23 mouse cellular contexts compared by ENCODE assay signal in the genomic region with DNA sequence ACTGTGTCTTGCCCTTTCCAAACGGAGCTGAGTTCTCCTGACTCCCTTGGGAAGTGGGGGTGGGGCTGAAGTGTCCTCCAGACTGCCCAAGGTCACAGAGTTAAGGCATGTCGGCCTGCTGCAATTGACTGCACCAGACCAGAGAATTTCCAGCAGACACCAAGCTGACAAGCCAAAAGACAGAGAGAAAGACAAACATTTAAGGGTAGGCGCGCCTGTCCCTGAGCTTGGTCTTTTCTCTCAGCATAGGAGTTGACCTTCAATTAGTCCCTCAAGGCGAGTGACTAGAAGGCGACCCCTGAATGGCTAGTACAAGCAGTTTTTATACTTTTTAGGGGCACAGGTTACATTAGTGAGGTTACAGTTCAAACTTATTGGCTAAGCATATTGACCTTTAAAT. TPM values are rescaled to one million over a fixed set of nuclear protein-coding genes. Genes with fewer than 3 reads are reported as not detected.
DNase-seq lines count a peak whose midpoint lies in the region; ATAC-seq lines count a peak whose summit lies in the region.
"Had no signal": no experiment of that assay in that cellular context is flagged by ENCODE, and none has a peak within 500 bp of the region (broad histone marks: within the 10 kb centered on the region; RNA-seq: fewer than 3 reads in every experiment).

No protein-coding gene starts in this region.

- H3K4me1 ChIP-seq in intestine, embryonic 14.5 days (replicated peaks; ENCODE audit: control insufficient read depth, insufficient read depth, low read length), result no peaks in the 10 kb centered on the region
- H3K4me1 ChIP-seq in intestine, embryonic 15.5 days (replicated peaks), result no peaks in the 10 kb centered on the region
- H3K4me1 ChIP-seq: embryonic facial prominence, embryonic 12.5 days; embryonic facial prominence, embryonic 15.5 days; forebrain, embryonic 15.5 days; hindbrain, embryonic 12.5 days had no signal

- H3K9me3 ChIP-seq in intestine, embryonic 14.5 days (ENCODE audit: control insufficient read depth, low read length), result peaks cover 9% of the 10 kb centered on the region; the same call in 1 of the 2 replicates
- no peaks in the 10 kb centered on the region for H3K9me3 ChIP-seq in intestine, embryonic 15.5 days
- H3K9me3 ChIP-seq: embryonic facial prominence, embryonic 12.5 days; embryonic facial prominence, embryonic 15.5 days; forebrain, embryonic 12.5 days; forebrain, embryonic 15.5 days had no signal

- no peak overlapping the region for H3K9ac ChIP-seq in intestine, embryonic 14.5 days (ENCODE audit: low read length)
- H3K9ac ChIP-seq in intestine, embryonic 15.5 days, result no peak overlapping the region
- H3K9ac ChIP-seq: embryonic facial prominence, embryonic 12.5 days; embryonic facial prominence, embryonic 15.5 days; forebrain, embryonic 12.5 days; forebrain, embryonic 15.5 days; hindbrain, embryonic 12.5 days had no signal

- no peak overlapping the region for H3K4me3 ChIP-seq in intestine, embryonic 14.5 days (ENCODE audit: low read depth, low read length)
- H3K4me3 ChIP-seq in intestine, embryonic 15.5 days (replicated peaks), result no peak overlapping the region
- H3K4me3 ChIP-seq: embryonic facial prominence, embryonic 12.5 days; embryonic facial prominence, embryonic 15.5 days; erythroblast, embryonic 14.5 days; forebrain, embryonic 12.5 days; forebrain, embryonic 15.5 days; hindbrain, embryonic 12.5 days had no signal

- peak; percentile 25 for DNase-seq in intestine, embryonic 14.5 days (ENCODE audit: low spot score)
- DNase-seq in testis, postnatal 14 days (ENCODE audit: low spot score), result peak; percentile 1
- DNase-seq in testis, postnatal 10 days (ENCODE audit: low spot score), result no peak
- DNase-seq in ZHBTc4 (ENCODE audit: low read depth, low spot score), result peak; percentile 71
- DNase-seq: adrenal gland, adult 2 months; adrenal gland, postnatal 14 days; cerebellum, adult 11 months; cerebellum, adult 2 months; cerebellum, adult 9-11 months; cerebellum, postnatal 25 days; gastrocnemius, postnatal 10 days; gastrocnemius, postnatal 36 days had no signal

- H3K27me3 ChIP-seq in intestine, embryonic 14.5 days (replicated peaks; ENCODE audit: control insufficient read depth, insufficient read depth, low read length), result no peaks in the 10 kb centered on the region
- no peaks in the 10 kb centered on the region for H3K27me3 ChIP-seq in intestine, embryonic 15.5 days (replicated peaks)
- H3K27me3 ChIP-seq: embryonic facial prominence, embryonic 12.5 days; embryonic facial prominence, embryonic 15.5 days; forebrain, embryonic 12.5 days; forebrain, embryonic 15.5 days; hindbrain, embryonic 12.5 days had no signal

- H3K27ac ChIP-seq in intestine, embryonic 14.5 days (ENCODE audit: low read depth), result no peak overlapping the region
- H3K27ac ChIP-seq in intestine, embryonic 15.5 days, result no peak overlapping the region
- H3K27ac ChIP-seq: embryonic facial prominence, embryonic 12.5 days; embryonic facial prominence, embryonic 15.5 days; forebrain, embryonic 12.5 days; forebrain, embryonic 15.5 days; hindbrain, embryonic 12.5 days had no signal

- 84% methylated on average over 6 of the region's 6 CpGs for WGBS in intestine, embryonic 14.5 days
- WGBS in intestine, embryonic 15.5 days, result 82% methylated on average over 6 of the region's 6 CpGs

- no peak overlapping the region for H3K4me2 ChIP-seq in intestine, embryonic 14.5 days (ENCODE audit: low read length)
- no peak overlapping the region for H3K4me2 ChIP-seq in intestine, embryonic 15.5 days (replicated peaks)
- H3K4me2 ChIP-seq: embryonic facial prominence, embryonic 12.5 days; embryonic facial prominence, embryonic 15.5 days; forebrain, embryonic 12.5 days; forebrain, embryonic 15.5 days; hindbrain, embryonic 12.5 days had no signal

- no peak for ATAC-seq in intestine, embryonic 14.5 days (replicated peaks; ENCODE audit: low FRiP score, low TSS enrichment, low read depth)
- ATAC-seq in intestine, embryonic 15.5 days, result no peak
- ATAC-seq in frontal cortex, adult (ENCODE audit: low TSS enrichment), result no peak
- ATAC-seq: CD4-positive, CD25-positive, alpha-beta regulatory T cell, adult 4 months; forebrain, embryonic 15.5 days; hindbrain, embryonic 16.5 days; intestine, postnatal 0 days had no signal

- no peaks in the 10 kb centered on the region for H3K36me3 ChIP-seq in intestine, embryonic 14.5 days (ENCODE audit: control insufficient read depth, insufficient read depth, low read length)
- H3K36me3 ChIP-seq in intestine, embryonic 15.5 days, result no peaks in the 10 kb centered on the region
- H3K36me3 ChIP-seq: embryonic facial prominence, embryonic 12.5 days; embryonic facial prominence, embryonic 15.5 days; forebrain, embryonic 12.5 days; forebrain, embryonic 15.5 days; hindbrain, embryonic 12.5 days had no signal

RNA-seq across cellular contexts. Expression of a gene that starts 43.4 kb away (rescaled TPM):
- 21.1 and 25.6 TPM in 2 replicates for polyA plus RNA-seq in intestine, embryonic 14.5 days (2014; fragmentation: Nextera tagmentation; extraction: Ambion mirVana)
- 22.1 and 22.6 TPM in 2 replicates for polyA plus RNA-seq in intestine, embryonic 15.5 days (2015; fragmentation: Nextera tagmentation; extraction: Ambion mirVana)

RNA-seq across cellular contexts. Expression of a gene that starts 46.1 kb away (rescaled TPM):
- 33.4 and 39.4 TPM in 2 replicates for polyA plus RNA-seq in intestine, embryonic 14.5 days (2014; fragmentation: Nextera tagmentation; extraction: Ambion mirVana)
- polyA plus RNA-seq in intestine, embryonic 15.5 days (2015; fragmentation: Nextera tagmentation; extraction: Ambion mirVana), result 35.5 and 39.7 TPM in 2 replicates
